Mouse (Mus musculus): ENCODE results near the gene Dlg1.

- TF ChIP-seq TAL1 (IDR thresholded peaks at IDR 0.05; ENCODE audit: low read length), result no peak
- TF ChIP-seq GATA1 (IDR thresholded peaks at IDR 0.05; ENCODE audit: low read length), result no peak
Observed at GRCm38 (mm10) chr16:31696367-31696766, 33.1 kb downstream of the Dlg1 start.

All from erythroblast, embryonic 14.5 days (primary cell).